ENCODE assay signal across 8 mouse cellular contexts in genomic region chr8:56615005-56615404, GRCm38 (mm10).
DNase-seq lines count a peak whose midpoint lies in the region; ATAC-seq lines count a peak whose summit lies in the region.

No protein-coding gene starts in this region.

- no peaks in the 10 kb centered on the region for H3K9me3 ChIP-seq in midbrain, embryonic 16.5 days (replicated peaks; ENCODE audit: control insufficient read depth, low read length, poor library complexity, severe bottlenecking)

- H3K4me1 ChIP-seq in midbrain, embryonic 16.5 days (ENCODE audit: control insufficient read depth, insufficient read depth, low read length): no peaks in the 10 kb centered on the region

- H3K4me2 ChIP-seq in midbrain, embryonic 16.5 days (ENCODE audit: low read length): no peak overlapping the region

- H3K27me3 ChIP-seq in midbrain, embryonic 16.5 days (ENCODE audit: control insufficient read depth, insufficient read depth, low read depth, low read length): peaks cover 6% of the 10 kb centered on the region

- no peaks in the 10 kb centered on the region for H3K36me3 ChIP-seq in midbrain, embryonic 16.5 days (ENCODE audit: control insufficient read depth, insufficient read depth, low read length)

- 4% methylated on average over 5 of the region's 5 CpGs for WGBS in midbrain, embryonic 16.5 days

- peak; percentile 41 for DNase-seq in thymus, postnatal 0 days (ENCODE audit: low spot score)
- DNase-seq in thymus, postnatal 36 days: no peak
- DNase-seq in brain, adult 2 months (ENCODE audit: low read depth, low spot score): peak; percentile 76
- DNase-seq in induced T-regulatory cell, adult 2 months (ENCODE audit: low read depth): peak; percentile 67
- DNase-seq in left cerebral cortex, postnatal 25 days (ENCODE audit: low spot score in 2 of 2): peak; percentile 62 to 75
- peak; percentile 25 for DNase-seq in thymus, postnatal 4 days

- intact Hi-C loops in left cerebral cortex, postnatal 25 days (cut with DNase I): loop anchor here (2.0 kb wide), 1 partner anchor 84 kb away; no protein-coding TSS in a partner anchor

- no peak overlapping the region for H3K4me3 ChIP-seq in midbrain, embryonic 16.5 days (ENCODE audit: low read depth, low read length)

- H3K9ac ChIP-seq in midbrain, embryonic 16.5 days (ENCODE audit: low read depth, low read length): no peak overlapping the region

- no peak overlapping the region for H3K27ac ChIP-seq in midbrain, embryonic 16.5 days (ENCODE audit: low read length)

- ATAC-seq in erythroid progenitor cell, adult 5-6 weeks (replicated peaks; ENCODE audit: low FRiP score, poor library complexity, severe bottlenecking): peak; percentile 54; the same call in 1 of the 2 replicates
- peak; percentile 77 for ATAC-seq in midbrain, embryonic 16.5 days

Comparison
In these comparisons a context has a peak if more than half of its experiments do, and no peak if none do; other contexts are left out.
1. DNase-seq: peak in thymus, postnatal 0 days (single experiment), brain, adult 2 months (single experiment), induced T-regulatory cell, adult 2 months (single experiment), left cerebral cortex, postnatal 25 days (2 of 2) and thymus, postnatal 4 days (single experiment); none in thymus, postnatal 36 days (0 of 2).